Mouse (Mus musculus) brown adipose tissue, adult 24 weeks (tissue): Measurements from ENCODE around the gene Cdc6. TPM values are rescaled to one million over a fixed set of nuclear protein-coding genes. Genes with fewer than 3 reads are reported as not detected.
"Not testable (repeated sequence)": the region's sequence is repeated elsewhere in the genome, so short reads cannot be mapped to it uniquely, and the experiment has no call there.

Experiments used
- H3K27ac ChIP-seq: fragments of 200-500 bp; replicated peaks from 2 replicates; pipeline ENCODE4 v1.5.1; 2012; ENCODE audit warnings: low read depth, mild to moderate bottlenecking, low read length
- H3K4me1 ChIP-seq: fragments of 200-500 bp; 2 replicates; pipeline ENCODE4 v1.6.1; 2012; ENCODE audit warnings: low read length, mixed read lengths; ENCODE audit not compliant: control insufficient read depth, insufficient read depth, insufficient read length
- H3K4me3 ChIP-seq: fragments of 200-500 bp; 2 replicates; pipeline ENCODE4 v1.5.1; 2012; ENCODE audit warnings: low read depth, mild to moderate bottlenecking, low read length, moderate library complexity; ENCODE audit not compliant: insufficient read depth
- polyA plus RNA-seq: library from polyadenylated mRNA; stranded (reverse); fragments of >200 nt; gene quantifications from 2 replicates; pipeline ENCODE4 v1.2.4, GENCODE M21; 2012; ENCODE audit not compliant: missing spikeins, insufficient read depth, insufficient read length

Cdc6 gene
- polyA plus RNA-seq, 1 experiment = 0.28 TPM

- not testable (repeated sequence) for H3K27ac ChIP-seq, H3K4me3 ChIP-seq
- peaks cover 21% of the 10 kb centered on the region for H3K4me1 ChIP-seq
Observed at GRCm38 (mm10) chr11:98922307-98922706, 14.7 kb downstream of the Cdc6 start.

- Histone ChIP-seq H3K27ac (peak overlapping the region; percentile 20; the same call in 1 of the 2 replicates), H3K4me1 (peaks cover 18% of the 10 kb centered on the region)
- not testable (repeated sequence) for H3K4me3 ChIP-seq
Observed at GRCm38 (mm10) chr11:98922851-98923711, 15.5 kb downstream of the Cdc6 start.

GRCm38 (mm10) chr11:98924633-98925175, 17.1 kb downstream of the Cdc6 start:
- no peak overlapping the region for H3K27ac ChIP-seq
- H3K4me3 ChIP-seq = no peak overlapping the region
- H3K4me1 ChIP-seq = peaks cover 14% of the 10 kb centered on the region

GRCm38 (mm10) chr11:98925265-98925721, 17.7 kb downstream of the Cdc6 start:
- Histone ChIP-seq H3K4me1 (peaks cover 19% of the 10 kb centered on the region), H3K27ac (no peak overlapping the region), H3K4me3 (no peak overlapping the region)

GRCm38 (mm10) chr11:98925868-98926311, 18.3 kb downstream of the Cdc6 start:
- Histone ChIP-seq H3K4me1 (peaks cover 25% of the 10 kb centered on the region), H3K4me3 (no peak overlapping the region), H3K27ac (no peak overlapping the region)

GRCm38 (mm10) chr11:98926553-98926952, 19.0 kb downstream of the Cdc6 start:
- Histone ChIP-seq H3K27ac (no peak overlapping the region), H3K4me3 (no peak overlapping the region), H3K4me1 (peaks cover 31% of the 10 kb centered on the region)

GRCm38 (mm10) chr11:98927438-98928076, 20.0 kb downstream of the Cdc6 start, which contains the start of gene Rara:
Gene Rara (plus strand): TSS chr11:98927818.
- H3K4me3 ChIP-seq = no peak within 1 kb of the TSS
- no peak within 1 kb of the TSS for H3K27ac ChIP-seq

GRCm38 (mm10) chr11:98928186-98928893, 20.7 kb downstream of the Cdc6 start:
- H3K4me1 ChIP-seq = peaks cover 33% of the 10 kb centered on the region
- no peak overlapping the region for H3K27ac ChIP-seq
- no peak overlapping the region for H3K4me3 ChIP-seq

More at GRCm38 (mm10) chr11:98927438-98928076, 20.0 kb downstream of the Cdc6 start, which contains the start of gene Rara:
- H3K4me1 ChIP-seq = peaks cover 31% of the 10 kb centered on the region

GRCm38 (mm10) chr11:98929503-98929902, 21.9 kb downstream of the Cdc6 start:
- Histone ChIP-seq H3K4me1 (peaks cover 31% of the 10 kb centered on the region), H3K4me3 (no peak overlapping the region), H3K27ac (no peak overlapping the region)

- no peak overlapping the region for H3K4me3 ChIP-seq
- H3K27ac ChIP-seq = no peak overlapping the region
- peaks cover 29% of the 10 kb centered on the region for H3K4me1 ChIP-seq
Observed at GRCm38 (mm10) chr11:98930127-98930601, 22.6 kb downstream of the Cdc6 start.

GRCm38 (mm10) chr11:98930773-98931512, 23.3 kb downstream of the Cdc6 start:
- Histone ChIP-seq H3K4me3 (no peak overlapping the region), H3K27ac (no peak overlapping the region)

GRCm38 (mm10) chr11:98931513-98932292, 24.1 kb downstream of the Cdc6 start:
- Histone ChIP-seq H3K27ac (no peak overlapping the region), H3K4me3 (no peak overlapping the region)

More at GRCm38 (mm10) chr11:98930773-98931512, 23.3 kb downstream of the Cdc6 start:
- H3K4me1 ChIP-seq = peaks cover 27% of the 10 kb centered on the region

GRCm38 (mm10) chr11:98932293-98933091, 24.9 kb downstream of the Cdc6 start:
- Histone ChIP-seq H3K4me1 (peaks cover 26% of the 10 kb centered on the region), H3K4me3 (no peak overlapping the region), H3K27ac (no peak overlapping the region)

More at GRCm38 (mm10) chr11:98931513-98932292, 24.1 kb downstream of the Cdc6 start:
- H3K4me1 ChIP-seq = peaks cover 26% of the 10 kb centered on the region
